Mouse (Mus musculus) neural tube, embryonic 14.5 days (tissue): ENCODE measurements around the gene Mark3. TPM values are rescaled to one million over a fixed set of nuclear protein-coding genes. Genes with fewer than 3 reads are reported as not detected.
A peak's percentile ranks its signal among the peaks of the same experiment; 100 is the strongest.

ENCODE experiments used
- ATAC-seq: fragments of 200-750 bp; cut with Nextera tagmentation; 2 replicates; pipeline ENCODE4 v1.8.0; 2017; ENCODE audit warnings: low read depth, mild to moderate bottlenecking, moderate TSS enrichment, moderate library complexity
- H3K27ac ChIP-seq: fragments of 300-500 bp; sonication (generic); 2 replicates; pipeline ENCODE4 v1.5.1; 2014; ENCODE audit warnings: low read depth, mild to moderate bottlenecking, control low read depth, low read length, moderate library complexity, mixed read lengths
- H3K27me3 ChIP-seq: fragments of 300-500 bp; sonication (generic); 2 replicates; pipeline ENCODE4 v1.6.1; 2014; ENCODE audit warnings: low read length; ENCODE audit not compliant: control insufficient read depth, insufficient read depth
- H3K36me3 ChIP-seq: fragments of 300-500 bp; sonication (generic); 2 replicates; pipeline ENCODE4 v1.6.1; 2014; ENCODE audit warnings: low read length, mixed read lengths; ENCODE audit not compliant: control insufficient read depth, insufficient read depth
- H3K4me1 ChIP-seq: fragments of 300-500 bp; sonication (generic); 2 replicates; pipeline ENCODE4 v1.6.1; 2014; ENCODE audit warnings: low read length; ENCODE audit not compliant: control insufficient read depth, insufficient read depth
- H3K4me2 ChIP-seq: fragments of 300-500 bp; sonication (generic); 2 replicates; pipeline ENCODE4 v1.6.1; 2014; ENCODE audit warnings: mild to moderate bottlenecking, low read depth, low read length, control low read depth
- H3K4me3 ChIP-seq: fragments of 300-500 bp; sonication (generic); 2 replicates; pipeline ENCODE4 v1.5.1; 2014; ENCODE audit warnings: low read depth, low read length, control low read depth, mixed read lengths
- H3K9ac ChIP-seq: fragments of 300-500 bp; sonication (generic); replicated peaks from 2 replicates; pipeline ENCODE4 v1.6.1; 2014; ENCODE audit warnings: low read depth, mild to moderate bottlenecking, control low read depth, low read length, mixed read lengths
- H3K9me3 ChIP-seq: fragments of 300-500 bp; sonication (generic); 2 replicates; pipeline ENCODE4 v1.6.1; 2016; ENCODE audit warnings: low read length; ENCODE audit not compliant: control insufficient read depth
- WGBS: fragments of 180-500 bp; shearing (Covaris S2); extraction: QIAGEN DNeasy Blood & Tissue Kit; methylation state at CpG from one replicate; pipeline ENCODE4 v1.1.7; 2014; 5-methylcytosine and 5-hydroxymethylcytosine counted together
- polyA plus RNA-seq: library from polyadenylated mRNA; unstranded; fragments of >200 nt; fragmentation: Nextera tagmentation; extraction: Ambion mirVana; gene quantifications from 2 replicates; pipeline ENCODE4 v1.2.1, GENCODE M21; 2014

Mark3 gene
- polyA plus RNA-seq, 1 experiment from 2014 or later, result 78.1 TPM

GRCm38 (mm10) chr12:111703301-111703700 is 129.0 kb downstream of the Mark3 start:
- Histone ChIP-seq H3K4me1 (peaks cover 5% of the 10 kb centered on the region; the same call in 1 of the 2 replicates), H3K36me3 (peaks cover 8% of the 10 kb centered on the region; the same call in 1 of the 2 replicates), H3K9ac (no peak overlapping the region), H3K4me2 (no peak overlapping the region), H3K27ac (no peak overlapping the region), H3K4me3 (no peak overlapping the region), H3K27me3 (no peaks in the 10 kb centered on the region), H3K9me3 (no peaks in the 10 kb centered on the region)
- WGBS, result 87% methylated on average over 3 of the region's 3 CpGs
- no peak for ATAC-seq

GRCm38 (mm10) chr12:111704609-111705008 is 130.3 kb downstream of the Mark3 start:
- Histone ChIP-seq H3K9me3 (no peaks in the 10 kb centered on the region), H3K4me2 (no peak overlapping the region), H3K9ac (0 out of 2 replicates have a peak overlapping the region, but pooled peaks have one; percentile 4), H3K36me3 (peaks cover 16% of the 10 kb centered on the region; the same call in 1 of the 2 replicates), H3K4me1 (peaks cover 5% of the 10 kb centered on the region; the same call in 1 of the 2 replicates), H3K4me3 (no peak overlapping the region), H3K27me3 (no peaks in the 10 kb centered on the region), H3K27ac (peak overlapping the region; percentile 28; the same call in 1 of the 2 replicates)
- ATAC-seq, result peak; percentile 61; the same call in 1 of the 2 replicates
- WGBS, result 33% methylated on average over 9 of the region's 9 CpGs

- Histone ChIP-seq H3K9ac (no peak overlapping the region), H3K4me3 (no peak overlapping the region), H3K27me3 (no peaks in the 10 kb centered on the region), H3K9me3 (no peaks in the 10 kb centered on the region), H3K4me2 (no peak overlapping the region), H3K36me3 (peaks cover 23% of the 10 kb centered on the region), H3K4me1 (peaks cover 5% of the 10 kb centered on the region; the same call in 1 of the 2 replicates), H3K27ac (peak overlapping the region; percentile 28; the same call in 1 of the 2 replicates)
- no peak for ATAC-seq
- 75% methylated on average over 15 of the region's 15 CpGs for WGBS
Measured at GRCm38 (mm10) chr12:111705186-111705973, 131.1 kb downstream of the Mark3 start.

Other genes starting within 250 kb of the Mark3 start
- 43.4 and 54.1 TPM in 2 replicates for gene Cdc42bpb, start 196.8 kb upstream of the Mark3 start, polyA plus RNA-seq
- gene Lbhd2, start 167.7 kb upstream of the Mark3 start, polyA plus RNA-seq, result 0.43 and 1.5 TPM in 2 replicates
- gene Exoc3l4, start 157.5 kb upstream of the Mark3 start, polyA plus RNA-seq, result 1.2 and 2.0 TPM in 2 replicates
- 0.81 TPM in 1 of 2 replicates, not detected in the other for gene Tnfaip2, start 132.1 kb upstream of the Mark3 start, polyA plus RNA-seq
- 1.3 and 1.5 TPM in 2 replicates for gene Gm266, start 88.7 kb upstream of the Mark3 start, polyA plus RNA-seq
- 518 and 558 TPM in 2 replicates for gene Eif5, start 36.5 kb upstream of the Mark3 start, polyA plus RNA-seq
- gene Ckb, start 97.8 kb downstream of the Mark3 start, polyA plus RNA-seq, result 1,430 and 1,628 TPM in 2 replicates
- 4.3 and 5.0 TPM in 2 replicates for gene Trmt61a, start 103.6 kb downstream of the Mark3 start, polyA plus RNA-seq
- gene Bag5, start 138.7 kb downstream of the Mark3 start, polyA plus RNA-seq, result 68.1 and 71.8 TPM in 2 replicates
- gene Apopt1, start 138.7 kb downstream of the Mark3 start, polyA plus RNA-seq, result 65.7 and 69.6 TPM in 2 replicates
- 598 and 669 TPM in 2 replicates for gene Klc1, start 184.3 kb downstream of the Mark3 start, polyA plus RNA-seq
- gene Xrcc3, start 239.3 kb downstream of the Mark3 start, polyA plus RNA-seq, result 2.9 and 3.4 TPM in 2 replicates
- gene Zfyve21, start 239.6 kb downstream of the Mark3 start, polyA plus RNA-seq, result 30.5 and 39.6 TPM in 2 replicates